Mouse (Mus musculus) limb, embryonic 14.5 days (tissue): ENCODE results near the gene Lpo. TPM values are rescaled to one million over a fixed set of nuclear protein-coding genes. Genes with fewer than 3 reads are reported as not detected.

ENCODE experiments used
- ATAC-seq: fragments of 200-750 bp; cut with Nextera tagmentation; 2 replicates; pipeline ENCODE4 v1.8.0; 2017; ENCODE audit warnings: low read depth, moderate number of reproducible peaks, moderate TSS enrichment; ENCODE audit not compliant: low FRiP score
- DNase-seq: peaks from one replicate; pipeline ENCODE4 v3.0.0-alpha.2; 2015; ENCODE audit warnings: low spot score
- H3K27ac ChIP-seq: fragments of 300-500 bp; sonication (generic); replicated peaks from 2 replicates; pipeline ENCODE4 v1.5.1; 2014; ENCODE audit warnings: low read depth, mild to moderate bottlenecking, low read length, moderate library complexity, mixed read lengths
- H3K27me3 ChIP-seq: fragments of 300-500 bp; sonication (generic); 2 replicates; pipeline ENCODE4 v1.6.1; 2014; ENCODE audit warnings: low read length, mixed read lengths; ENCODE audit not compliant: control insufficient read depth, insufficient read depth
- H3K36me3 ChIP-seq: fragments of 300-500 bp; sonication (generic); 2 replicates; pipeline ENCODE4 v1.6.1; 2014; ENCODE audit warnings: mild to moderate bottlenecking, low read length, moderate library complexity, mixed read lengths; ENCODE audit not compliant: control insufficient read depth, insufficient read depth
- H3K4me1 ChIP-seq: fragments of 300-500 bp; sonication (generic); 2 replicates; pipeline ENCODE4 v1.6.1; 2014; ENCODE audit warnings: antibody characterized with exemption, low read length, mixed read lengths; ENCODE audit not compliant: control insufficient read depth, insufficient read depth
- H3K4me2 ChIP-seq: fragments of 300-500 bp; sonication (generic); replicated peaks from 2 replicates; pipeline ENCODE4 v1.6.1; 2014; ENCODE audit warnings: low read depth, mild to moderate bottlenecking, low read length, moderate library complexity; ENCODE audit not compliant: severe bottlenecking
- H3K4me3 ChIP-seq: fragments of 300-500 bp; sonication (generic); replicated peaks from 2 replicates; pipeline ENCODE4 v1.5.1; 2014; ENCODE audit warnings: low read length
- H3K9ac ChIP-seq: fragments of 300-500 bp; sonication (generic); 2 replicates; pipeline ENCODE4 v1.6.1; 2014; ENCODE audit warnings: mild to moderate bottlenecking, low read depth, low read length, moderate library complexity; ENCODE audit not compliant: severe bottlenecking
- H3K9me3 ChIP-seq: fragments of 300-500 bp; sonication (generic); 2 replicates; pipeline ENCODE4 v1.6.1; 2016; ENCODE audit warnings: low read length; ENCODE audit not compliant: control insufficient read depth
- POLR2A ChIP-seq: fragments of 200-500 bp; IDR thresholded peaks from 2 replicates; pipeline ENCODE4 v1.8.0; 2012; ENCODE audit warnings: inconsistent platforms, mild to moderate bottlenecking, moderate library complexity, borderline replicate concordance; ENCODE audit not compliant: insufficient read depth, insufficient read length; ENCODE audit errors: extremely low read depth
- WGBS: fragments of 180-500 bp; shearing (Covaris S2); extraction: QIAGEN DNeasy Blood & Tissue Kit; methylation state at CpG from one replicate; pipeline ENCODE4 v1.1.7; 2014; 5-methylcytosine and 5-hydroxymethylcytosine counted together
- polyA plus RNA-seq, 2 experiments: library from polyadenylated mRNA; depleted of rRNA in 1 of 2; stranded (reverse) in 1 of 2; unstranded in 1 of 2; fragments of >200 nt; fragmentation: Nextera tagmentation in 1 of 2; extraction: Ambion mirVana in 1 of 2; gene quantifications; 2 replicates each; pipeline versions ENCODE4 v1.2.1 to v1.2.3; 2012 to 2014

The Lpo gene
- polyA plus RNA-seq, 2 experiments = 0.04 TPM; not detected in 1

DNA sequence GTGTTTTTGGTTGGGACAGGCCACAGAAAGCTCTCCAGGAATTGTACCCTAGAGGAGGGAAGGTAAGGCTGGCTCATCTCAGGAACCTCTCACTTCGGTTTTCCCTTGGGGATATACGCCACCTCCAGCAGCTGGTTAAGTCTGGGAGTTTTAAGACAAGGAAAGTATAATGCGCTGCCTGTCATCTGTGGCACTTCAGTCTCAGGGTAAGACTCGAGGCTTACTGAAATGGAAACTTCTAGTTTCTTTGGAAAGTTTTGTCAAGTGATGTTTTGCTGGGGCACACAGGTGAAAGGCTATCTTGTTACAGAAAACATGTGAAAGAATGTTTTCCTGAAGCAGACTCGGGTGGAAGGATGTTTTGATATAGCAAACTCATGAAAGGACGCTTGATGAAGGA is 20.7 kb downstream of the Lpo start:
- 91% methylated on average over 6 of the region's 6 CpGs for WGBS
- H3K27me3 ChIP-seq = no peaks in the 10 kb centered on the region
- no peaks in the 10 kb centered on the region for H3K9me3 ChIP-seq
- no peak overlapping the region for H3K27ac ChIP-seq
- DNase-seq (no peak), ATAC-seq (no peak)
- H3K4me1 ChIP-seq = no peaks in the 10 kb centered on the region
- no peaks in the 10 kb centered on the region for H3K36me3 ChIP-seq
- no peak overlapping the region for H3K4me2 ChIP-seq
- no peak overlapping the region for H3K4me3 ChIP-seq
- no peak for TF ChIP-seq POLR2A
- H3K9ac ChIP-seq = no peak overlapping the region

DNA sequence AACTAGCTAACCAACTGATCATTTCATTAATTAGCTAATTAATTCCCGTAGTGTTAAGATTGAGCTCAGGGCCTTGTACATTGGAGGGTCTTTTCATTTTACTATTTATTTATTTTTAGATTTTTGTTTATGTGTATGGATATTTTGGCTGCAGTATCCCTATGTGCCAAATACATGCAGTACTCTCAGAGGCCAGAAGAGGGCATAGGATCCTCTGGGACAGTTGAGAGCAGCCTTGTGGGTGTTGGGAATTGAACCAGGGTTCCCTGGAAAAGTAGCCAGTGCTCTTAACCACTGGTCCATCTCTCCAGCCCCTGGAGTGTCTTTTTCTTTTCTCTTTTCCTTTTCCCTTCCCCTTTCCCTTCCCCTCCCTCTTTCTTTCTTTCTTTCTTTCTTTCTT is 22.6 kb downstream of the Lpo start:
- no peaks in the 10 kb centered on the region for H3K9me3 ChIP-seq
- TF ChIP-seq POLR2A = no peak
- H3K9ac ChIP-seq = no peak overlapping the region
- no peak overlapping the region for H3K27ac ChIP-seq
- H3K4me3 ChIP-seq = no peak overlapping the region
- H3K27me3 ChIP-seq = no peaks in the 10 kb centered on the region
- ATAC-seq (no peak), DNase-seq (no peak)
- 65% methylated on average over 1 of the region's 1 CpGs for WGBS
- H3K36me3 ChIP-seq = no peaks in the 10 kb centered on the region
- H3K4me1 ChIP-seq = no peaks in the 10 kb centered on the region
- H3K4me2 ChIP-seq = no peak overlapping the region

GRCm38 (mm10) chr11:87802621-87803020 is 25.5 kb downstream of the Lpo start:
- H3K4me2 ChIP-seq = no peak overlapping the region
- no peak overlapping the region for H3K27ac ChIP-seq
- no peaks in the 10 kb centered on the region for H3K4me1 ChIP-seq
- TF ChIP-seq POLR2A = no peak
- no peaks in the 10 kb centered on the region for H3K36me3 ChIP-seq
- no peak overlapping the region for H3K4me3 ChIP-seq
- no peaks in the 10 kb centered on the region for H3K9me3 ChIP-seq
- no peak overlapping the region for H3K9ac ChIP-seq
- 61% methylated on average over 14 of the region's 14 CpGs for WGBS
- no peaks in the 10 kb centered on the region for H3K27me3 ChIP-seq
- no peak for ATAC-seq
- DNase-seq = peak; percentile 8

GRCm38 (mm10) chr11:87801711-87802275 is 26.3 kb downstream of the Lpo start:
- Histone ChIP-seq H3K27me3 (no peaks in the 10 kb centered on the region), H3K4me1 (no peaks in the 10 kb centered on the region), H3K9me3 (no peaks in the 10 kb centered on the region), H3K4me3 (no peak overlapping the region), H3K9ac (no peak overlapping the region), H3K27ac (no peak overlapping the region), H3K4me2 (no peak overlapping the region), H3K36me3 (no peaks in the 10 kb centered on the region)
- no peak for TF ChIP-seq POLR2A
- DNase-seq (no peak), ATAC-seq (no peak)
- 82% methylated on average over 22 of the region's 22 CpGs for WGBS

DNA sequence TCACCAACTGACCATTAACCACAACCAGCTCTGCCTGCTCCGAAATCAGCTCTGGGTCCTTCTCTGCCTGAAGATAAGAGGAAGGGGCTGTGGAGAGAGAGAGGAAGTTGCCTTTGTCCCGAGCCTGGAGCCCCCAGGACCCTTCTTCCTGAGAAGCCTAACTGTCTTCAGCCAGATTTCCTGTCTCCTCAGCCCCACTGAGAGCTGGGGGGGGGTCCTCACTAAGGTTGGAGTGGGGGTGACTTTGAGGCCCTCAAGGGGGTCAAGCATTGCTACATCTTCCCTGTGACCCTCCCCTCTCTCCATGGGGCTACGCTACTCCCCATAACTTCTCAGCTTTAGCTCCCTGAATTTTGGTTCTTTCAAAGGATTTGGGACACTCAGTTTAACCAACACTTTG is 34.6 kb downstream of the Lpo start, which contains the start of gene Mpo:
Gene Mpo (plus strand): TSS at position 122 of the 400 bp plus-strand sequence.
- Histone ChIP-seq H3K4me1 (no peaks in the 10 kb centered on the region), H3K9ac (no peak within 1 kb of the TSS), H3K4me3 (no peak within 1 kb of the TSS), H3K27me3 (no peaks in the 10 kb centered on the region), H3K27ac (no peak within 1 kb of the TSS), H3K36me3 (no peaks in the 10 kb centered on the region), H3K9me3 (no peaks in the 10 kb centered on the region), H3K4me2 (no peak within 1 kb of the TSS)
- ATAC-seq (no peak), DNase-seq (no peak)
- 69% methylated on average over 3 of the region's 3 CpGs for WGBS
- no peak for TF ChIP-seq POLR2A

GRCm38 (mm10) chr11:87790088-87790487 is 38.0 kb downstream of the Lpo start:
- Histone ChIP-seq H3K36me3 (no peaks in the 10 kb centered on the region), H3K27me3 (no peaks in the 10 kb centered on the region), H3K4me1 (no peaks in the 10 kb centered on the region), H3K9me3 (no peaks in the 10 kb centered on the region), H3K27ac (no peak overlapping the region), H3K4me2 (no peak overlapping the region), H3K4me3 (no peak overlapping the region), H3K9ac (no peak overlapping the region)
- ATAC-seq (no peak), DNase-seq (no peak)
- 86% methylated on average over 6 of the region's 6 CpGs for WGBS
- TF ChIP-seq POLR2A = no peak
